Mouse (Mus musculus) C2C12 (cell line): ENCODE data around the gene Dkk2.

ENCODE experiments used
- CEBPB ChIP-seq: IDR thresholded peaks from one replicate; pipeline ENCODE4 v1.6.1; 2011; ENCODE audit warnings: low read depth, mild to moderate bottlenecking, control low read depth, moderate library complexity
- CTCF ChIP-seq: IDR thresholded peaks from one replicate; pipeline ENCODE4 v1.5.1; 2011; ENCODE audit not compliant: control insufficient read depth, insufficient read depth, insufficient read length
- MAX ChIP-seq: IDR thresholded peaks from one replicate; pipeline ENCODE4 v1.6.1; 2011; ENCODE audit warnings: mild to moderate bottlenecking, control low read depth
- USF1 ChIP-seq: IDR thresholded peaks from one replicate; pipeline ENCODE4 v1.6.1; 2011; ENCODE audit warnings: low read depth, mild to moderate bottlenecking, control low read depth, moderate library complexity

DNA sequence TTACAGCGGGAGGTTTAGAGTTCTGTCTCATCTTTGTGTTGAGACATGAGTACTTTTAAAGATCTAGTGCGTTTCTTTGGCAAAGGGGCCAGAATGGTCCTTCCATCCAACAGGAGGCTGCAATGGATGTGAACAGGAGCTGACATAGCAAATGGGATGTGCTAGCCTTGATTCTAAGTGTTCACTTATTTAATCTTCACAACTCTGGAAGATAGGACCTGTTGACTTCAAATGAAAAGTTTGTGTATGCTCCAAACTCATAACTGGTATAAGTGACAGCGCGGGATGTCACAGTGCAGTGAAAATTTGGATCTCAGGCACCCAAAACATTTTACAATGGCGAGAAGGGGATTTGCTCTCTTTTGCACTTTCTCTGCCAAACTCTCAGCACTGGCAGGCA is 1.4 kb downstream of the Dkk2 start:
- no peak for TF ChIP-seq CTCF
- no peak for TF ChIP-seq USF1
- no peak for TF ChIP-seq CEBPB
- TF ChIP-seq MAX: no peak
